Mouse (Mus musculus): ENCODE measurements around the gene Wwc2. TPM values are rescaled to one million over a fixed set of nuclear protein-coding genes. Genes with fewer than 3 reads are reported as not detected.

The Wwc2 gene
- 18.1 TPM for polyA plus RNA-seq (2014; fragmentation: Illumina TruSeq; extraction: RNeasy Lipid Tissue Mini Kit (QIAGEN cat#74804); ENCODE audit: low read depth, low replicate concordance)

GRCm38 (mm10) chr8:47990911-47991820 lies at the start of gene Wwc2:
Wwc2 (minus strand) TSS chr8:47990924.

GRCm38 (mm10) chr8:47824182-47824581 lies 166.5 kb downstream of the Wwc2 start, which contains the start of gene Cldn22:
Cldn22 (plus strand) TSS chr8:47824482.

GRCm38 (mm10) chr8:47821843-47822242 lies 168.9 kb downstream of the Wwc2 start, which contains the start of gene Cldn24:
Cldn24 (plus strand) TSS chr8:47822143.

Other genes starting within 250 kb of the Wwc2 start
- not detected for gene Cldn24, start 168.8 kb downstream of the Wwc2 start, polyA plus RNA-seq (2014; fragmentation: Illumina TruSeq; extraction: RNeasy Lipid Tissue Mini Kit (QIAGEN cat#74804); ENCODE audit: low read depth, low replicate concordance)
- gene Cldn22, start 166.4 kb downstream of the Wwc2 start, polyA plus RNA-seq (2014; fragmentation: Illumina TruSeq; extraction: RNeasy Lipid Tissue Mini Kit (QIAGEN cat#74804); ENCODE audit: low read depth, low replicate concordance): 0.50 TPM
- 1.6 TPM for gene Dctd, start 108.2 kb upstream of the Wwc2 start, polyA plus RNA-seq (2014; fragmentation: Illumina TruSeq; extraction: RNeasy Lipid Tissue Mini Kit (QIAGEN cat#74804); ENCODE audit: low read depth, low replicate concordance)